Mouse (Mus musculus) embryonic facial prominence, embryonic 10.5 days (tissue): Measurements from ENCODE around the gene Sgms2. TPM values are rescaled to one million over a fixed set of nuclear protein-coding genes. Genes with fewer than 3 reads are reported as not detected.

Experiments
- DNase-seq: peaks from one replicate; pipeline ENCODE4 v3.0.0-alpha.2; 2017; ENCODE audit warnings: low spot score
- H3K27ac ChIP-seq: fragments of 300-500 bp; sonication (generic); replicated peaks from 2 replicates; pipeline ENCODE4 v1.5.1; 2016; ENCODE audit warnings: mild to moderate bottlenecking
- H3K27me3 ChIP-seq: fragments of 300-500 bp; sonication (generic); replicated peaks from 2 replicates; pipeline ENCODE4 v1.6.1; 2016; ENCODE audit warnings: low read depth, mild to moderate bottlenecking; ENCODE audit not compliant: poor library complexity, severe bottlenecking
- H3K36me3 ChIP-seq: fragments of 300-500 bp; sonication (generic); replicated peaks from 2 replicates; pipeline ENCODE4 v1.6.1; 2016; ENCODE audit warnings: mild to moderate bottlenecking, moderate library complexity
- H3K4me1 ChIP-seq: fragments of 300-500 bp; sonication (generic); 2 replicates; pipeline ENCODE4 v1.6.1; 2016
- H3K4me3 ChIP-seq: fragments of 300-500 bp; sonication (generic); 2 replicates; pipeline ENCODE4 v1.5.1; 2016; ENCODE audit warnings: mild to moderate bottlenecking, moderate library complexity
- H3K9me3 ChIP-seq: fragments of 300-500 bp; sonication (generic); 2 replicates; pipeline ENCODE4 v1.6.1; 2016; ENCODE audit warnings: mild to moderate bottlenecking
- WGBS: fragments of 180-500 bp; shearing (Covaris S2); methylation state at CpG from one replicate; pipeline ENCODE4 v1.1.7; 2016; 5-methylcytosine and 5-hydroxymethylcytosine counted together
- polyA plus RNA-seq: library from polyadenylated mRNA; unstranded; fragments of >200 nt; fragmentation: Nextera tagmentation; extraction: Ambion mirVana; gene quantifications from 2 replicates; pipeline ENCODE4 v1.2.1, GENCODE M21; 2016

Sgms2 gene
- polyA plus RNA-seq, 1 experiment from 2014 or later = 0.77 TPM

DNA sequence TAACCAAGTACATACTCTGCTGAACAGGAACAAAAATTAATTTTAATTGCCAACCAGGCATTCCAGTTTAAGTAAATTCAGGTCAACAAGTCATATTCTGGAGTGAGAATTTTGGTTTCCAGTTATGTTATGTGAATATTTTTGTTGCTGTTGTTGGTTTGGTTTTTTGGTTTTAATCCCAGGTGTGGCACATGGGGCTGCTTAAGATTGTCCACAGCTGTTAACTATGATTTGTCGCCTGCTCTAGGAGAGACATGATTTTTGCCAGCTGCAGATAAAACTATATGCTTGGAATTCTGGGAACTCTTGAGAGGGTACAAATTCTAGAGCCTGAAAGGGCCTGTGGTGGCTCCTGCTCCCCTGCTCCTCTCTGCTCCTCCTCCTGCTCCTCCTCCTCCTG is 174.1 kb downstream of the Sgms2 start:
- no peak for DNase-seq
- peaks cover 5% of the 10 kb centered on the region; the same call in 1 of the 2 replicates for H3K27me3 ChIP-seq
- WGBS = 85% methylated on average over 1 of the region's 1 CpGs
- no peak overlapping the region for H3K27ac ChIP-seq
- H3K9me3 ChIP-seq = no peaks in the 10 kb centered on the region
- no peaks in the 10 kb centered on the region for H3K36me3 ChIP-seq
- H3K4me3 ChIP-seq = no peak overlapping the region
- peaks cover 13% of the 10 kb centered on the region for H3K4me1 ChIP-seq

GRCm38 (mm10) chr3:131315957-131316510 is 175.2 kb downstream of the Sgms2 start:
- DNase-seq = no peak
- H3K27me3 ChIP-seq = peaks cover 5% of the 10 kb centered on the region; the same call in 1 of the 2 replicates
- H3K4me3 ChIP-seq = no peak overlapping the region
- 51% methylated on average over 4 of the region's 4 CpGs for WGBS
- no peaks in the 10 kb centered on the region for H3K9me3 ChIP-seq
- H3K27ac ChIP-seq = peak overlapping the region; percentile 35; the same call in 1 of the 2 replicates
- no peaks in the 10 kb centered on the region for H3K36me3 ChIP-seq
- H3K4me1 ChIP-seq = peaks cover 13% of the 10 kb centered on the region

- 86% methylated on average over 9 of the region's 9 CpGs for WGBS
- no peak overlapping the region for H3K27ac ChIP-seq
- no peak for DNase-seq
Measured at GRCm38 (mm10) chr3:131312340-131312739, 178.9 kb downstream of the Sgms2 start.

DNA sequence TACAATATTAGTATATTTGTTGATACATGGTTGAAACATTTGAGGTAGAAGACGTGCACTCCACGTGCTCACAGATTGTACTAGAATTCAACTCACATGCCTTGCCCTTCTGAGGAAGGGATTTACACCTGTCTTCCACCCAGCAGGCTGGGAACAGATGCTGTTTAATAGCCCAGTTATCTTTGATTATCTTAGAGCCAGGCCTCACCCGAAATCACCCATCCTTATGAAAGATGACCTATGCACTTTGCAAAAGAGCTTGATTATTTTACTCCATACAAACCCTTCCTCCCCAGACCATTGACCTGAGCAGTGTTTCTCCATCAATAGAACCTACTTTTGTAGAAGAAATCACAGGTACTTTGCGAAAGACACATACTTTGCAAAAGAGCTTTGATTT is 180.6 kb downstream of the Sgms2 start:
- DNase-seq = no peak
- Histone ChIP-seq H3K36me3 (no peaks in the 10 kb centered on the region), H3K27ac (no peak overlapping the region), H3K4me3 (no peak overlapping the region), H3K9me3 (peaks cover 13% of the 10 kb centered on the region), H3K27me3 (no peaks in the 10 kb centered on the region), H3K4me1 (peaks cover 2% of the 10 kb centered on the region; the same call in 1 of the 2 replicates)
- whole genome bisulfite sequencing = 87% methylated on average over 4 of the region's 4 CpGs

More at GRCm38 (mm10) chr3:131312340-131312739, 178.9 kb downstream of the Sgms2 start:
- Histone ChIP-seq H3K9me3 (peaks cover 13% of the 10 kb centered on the region), H3K27me3 (no peaks in the 10 kb centered on the region), H3K36me3 (no peaks in the 10 kb centered on the region), H3K4me3 (no peak overlapping the region), H3K4me1 (peaks cover 9% of the 10 kb centered on the region)

DNA sequence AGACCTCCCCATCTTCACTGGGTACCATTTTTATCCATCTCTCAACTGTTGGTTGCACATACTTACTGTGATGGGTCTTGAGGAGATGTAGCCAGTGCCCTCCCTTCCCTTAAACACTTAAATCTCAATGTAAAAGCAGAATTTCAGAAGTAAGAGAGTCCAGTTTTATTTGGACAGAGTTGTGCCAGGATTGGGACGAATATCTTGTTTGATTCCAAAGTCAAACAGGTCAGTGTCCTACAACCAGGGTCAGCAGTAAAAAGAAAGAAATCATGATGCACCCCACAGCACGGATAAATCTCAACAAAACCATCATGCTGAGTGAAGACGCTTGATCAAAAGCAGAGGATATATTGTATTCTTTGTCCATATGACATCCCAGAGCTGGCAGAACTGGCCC is 183.4 kb downstream of the Sgms2 start:
- Histone ChIP-seq H3K4me3 (no peak overlapping the region), H3K27ac (no peak overlapping the region), H3K9me3 (peaks cover 13% of the 10 kb centered on the region), H3K27me3 (peaks cover 18% of the 10 kb centered on the region), H3K36me3 (no peaks in the 10 kb centered on the region), H3K4me1 (peaks cover 5% of the 10 kb centered on the region; the same call in 1 of the 2 replicates)
- DNase-seq = no peak
- WGBS = 90% methylated on average over 3 of the region's 3 CpGs

DNA sequence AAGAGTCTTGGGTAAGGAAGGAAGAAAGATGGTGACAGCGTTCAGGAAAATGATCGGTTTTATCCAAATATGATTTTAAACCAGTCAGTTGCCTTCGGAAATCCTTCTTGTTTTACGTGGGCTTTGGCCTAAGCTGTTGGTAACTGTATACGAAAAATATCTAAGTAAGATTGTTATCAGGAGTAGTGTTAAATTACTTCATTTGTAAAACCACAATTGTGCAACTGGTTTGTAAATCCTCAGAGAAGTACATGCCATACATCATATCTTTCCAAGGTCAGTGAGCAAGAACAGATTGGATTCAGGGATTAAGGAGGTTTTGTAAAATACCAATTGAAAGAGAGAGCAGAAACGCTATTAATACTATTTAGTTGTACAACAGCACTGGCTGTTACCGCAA is 185.0 kb downstream of the Sgms2 start:
- H3K27me3 ChIP-seq = peaks cover 26% of the 10 kb centered on the region

GRCm38 (mm10) chr3:131303320-131303714 is 187.9 kb downstream of the Sgms2 start:
- 23% methylated on average over 5 of the region's 5 CpGs for WGBS

More for the DNA sequence above, 185.0 kb downstream of the Sgms2 start:
- WGBS = 91% methylated on average over 7 of the region's 7 CpGs
- H3K4me1 ChIP-seq = peaks cover 11% of the 10 kb centered on the region
- DNase-seq = no peak
- H3K4me3 ChIP-seq = no peak overlapping the region
- H3K36me3 ChIP-seq = no peaks in the 10 kb centered on the region
- peaks cover 13% of the 10 kb centered on the region for H3K9me3 ChIP-seq
- no peak overlapping the region for H3K27ac ChIP-seq

DNA sequence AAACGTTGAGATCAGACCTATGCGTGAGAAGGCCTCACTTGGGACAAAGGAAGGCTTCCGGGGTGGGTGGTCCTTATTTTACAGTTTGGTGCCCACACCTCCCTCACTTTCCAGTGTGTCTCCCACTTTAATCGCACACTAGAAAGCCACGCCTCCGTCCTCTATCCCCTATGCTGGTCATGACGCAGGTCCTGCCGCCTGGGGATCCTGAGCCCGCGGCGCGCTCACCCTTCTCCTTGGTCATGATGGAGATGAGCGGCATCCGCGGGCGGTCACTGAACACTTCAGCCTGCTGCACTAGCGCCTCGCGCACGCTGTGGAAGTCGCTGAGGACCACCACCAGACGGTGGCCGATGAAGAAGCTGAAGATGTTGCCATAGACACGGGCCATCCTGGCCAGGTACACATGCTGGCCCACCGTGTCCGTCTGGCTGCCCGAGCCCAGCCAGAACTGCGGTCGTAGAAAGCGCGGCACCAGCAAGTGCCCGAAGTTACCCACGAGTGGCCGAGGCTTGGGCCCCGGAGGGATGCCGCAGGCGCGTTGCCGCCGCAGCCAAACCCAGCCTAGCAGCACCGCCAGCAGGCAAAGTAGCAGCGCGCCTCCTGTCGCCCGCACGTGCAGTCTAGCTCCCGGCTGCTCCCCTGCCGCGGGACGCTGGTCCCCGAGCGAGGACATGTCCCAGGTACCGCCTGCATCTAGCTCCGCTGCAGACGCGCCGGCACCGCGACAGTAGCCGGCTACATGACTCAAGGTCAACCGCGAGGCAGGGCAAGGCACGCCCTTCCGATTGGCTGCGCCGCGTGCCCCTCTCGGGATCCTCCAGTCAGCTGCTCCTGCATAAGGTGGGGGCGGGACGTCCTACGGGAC is 188.5 kb downstream of the Sgms2 start, which contains the start of gene Cyp2u1:
Cyp2u1 (minus strand) TSS at position 776 of the 868 bp plus-strand sequence.
- peaks cover 24% of the 10 kb centered on the region for H3K4me1 ChIP-seq
- peak; percentile 92 for DNase-seq
- peak within 1 kb of the TSS; percentile 84 for H3K4me3 ChIP-seq
- H3K27ac ChIP-seq = peak within 1 kb of the TSS; percentile 77
- under 1% methylated on average over 71 of the region's 71 CpGs for WGBS
- no peaks in the 10 kb centered on the region for H3K9me3 ChIP-seq
- peaks cover 32% of the 10 kb centered on the region for H3K27me3 ChIP-seq
- H3K36me3 ChIP-seq = no peaks in the 10 kb centered on the region

More at GRCm38 (mm10) chr3:131303320-131303714, 187.9 kb downstream of the Sgms2 start:
- no peak for DNase-seq
- no peaks in the 10 kb centered on the region for H3K36me3 ChIP-seq
- peak overlapping the region; percentile 84 for H3K4me3 ChIP-seq
- H3K27me3 ChIP-seq = peaks cover 32% of the 10 kb centered on the region
- 0 out of 2 replicates have a peak, but pooled peaks cover under 1% of the 10 kb centered on the region for H3K9me3 ChIP-seq
- peak overlapping the region; percentile 77; the same call in 1 of the 2 replicates for H3K27ac ChIP-seq
- peaks cover 17% of the 10 kb centered on the region for H3K4me1 ChIP-seq

DNA sequence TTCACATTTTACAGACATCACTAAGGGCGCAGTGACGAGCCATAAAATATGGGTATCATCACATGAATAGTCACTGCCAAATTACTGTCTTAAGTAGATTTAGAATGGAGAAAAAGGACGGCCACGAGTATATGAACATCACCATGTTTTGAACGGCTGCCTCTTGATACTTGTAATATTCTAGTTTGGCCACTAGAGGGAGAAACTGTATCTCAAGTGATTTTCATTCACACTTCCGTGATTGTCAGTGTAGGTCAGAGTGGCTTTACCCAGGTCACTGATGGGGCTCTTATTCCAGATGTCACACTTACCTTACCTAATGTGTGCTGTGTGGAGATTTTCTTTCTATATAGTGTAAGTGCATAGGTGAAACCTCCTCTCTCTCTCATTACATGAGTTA is 191.3 kb downstream of the Sgms2 start:
- Histone ChIP-seq H3K27ac (no peak overlapping the region), H3K9me3 (no peaks in the 10 kb centered on the region), H3K4me1 (peaks cover 25% of the 10 kb centered on the region), H3K36me3 (no peaks in the 10 kb centered on the region), H3K27me3 (peaks cover 28% of the 10 kb centered on the region), H3K4me3 (no peak overlapping the region)
- DNase-seq = no peak
- 14% methylated on average over 6 of the region's 6 CpGs for WGBS

GRCm38 (mm10) chr3:131299078-131299477 is 192.1 kb downstream of the Sgms2 start:
- Histone ChIP-seq H3K4me1 (peaks cover 25% of the 10 kb centered on the region), H3K27me3 (peaks cover 20% of the 10 kb centered on the region), H3K27ac (no peak overlapping the region), H3K9me3 (no peaks in the 10 kb centered on the region), H3K4me3 (no peak overlapping the region), H3K36me3 (no peaks in the 10 kb centered on the region)
- no peak for DNase-seq
- WGBS = 85% methylated on average over 9 of the region's 9 CpGs

DNA sequence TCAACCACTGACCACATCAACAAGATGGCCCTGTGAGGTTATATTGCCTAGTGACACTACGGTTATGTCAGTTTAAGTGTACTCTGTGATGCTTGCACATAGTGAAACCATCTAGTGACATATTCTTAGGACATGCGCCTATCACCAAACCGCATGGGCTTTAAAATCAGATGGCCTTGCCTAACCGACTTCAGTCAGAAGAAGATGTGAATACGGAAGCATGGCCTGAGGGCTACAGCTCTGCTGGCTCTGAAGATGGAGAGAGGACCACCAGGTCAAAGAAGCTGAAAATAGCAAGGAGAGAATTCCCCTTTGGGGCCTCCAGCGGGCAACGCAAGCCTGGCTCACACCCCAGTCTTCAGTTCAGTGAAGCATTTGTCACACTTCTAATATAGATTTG is 194.3 kb downstream of the Sgms2 start:
- DNase-seq = no peak
- Histone ChIP-seq H3K4me3 (no peak overlapping the region), H3K27ac (no peak overlapping the region), H3K9me3 (no peaks in the 10 kb centered on the region), H3K36me3 (no peaks in the 10 kb centered on the region), H3K4me1 (peaks cover 14% of the 10 kb centered on the region), H3K27me3 (peaks cover 12% of the 10 kb centered on the region)
- WGBS = 89% methylated on average over 7 of the region's 7 CpGs

DNA sequence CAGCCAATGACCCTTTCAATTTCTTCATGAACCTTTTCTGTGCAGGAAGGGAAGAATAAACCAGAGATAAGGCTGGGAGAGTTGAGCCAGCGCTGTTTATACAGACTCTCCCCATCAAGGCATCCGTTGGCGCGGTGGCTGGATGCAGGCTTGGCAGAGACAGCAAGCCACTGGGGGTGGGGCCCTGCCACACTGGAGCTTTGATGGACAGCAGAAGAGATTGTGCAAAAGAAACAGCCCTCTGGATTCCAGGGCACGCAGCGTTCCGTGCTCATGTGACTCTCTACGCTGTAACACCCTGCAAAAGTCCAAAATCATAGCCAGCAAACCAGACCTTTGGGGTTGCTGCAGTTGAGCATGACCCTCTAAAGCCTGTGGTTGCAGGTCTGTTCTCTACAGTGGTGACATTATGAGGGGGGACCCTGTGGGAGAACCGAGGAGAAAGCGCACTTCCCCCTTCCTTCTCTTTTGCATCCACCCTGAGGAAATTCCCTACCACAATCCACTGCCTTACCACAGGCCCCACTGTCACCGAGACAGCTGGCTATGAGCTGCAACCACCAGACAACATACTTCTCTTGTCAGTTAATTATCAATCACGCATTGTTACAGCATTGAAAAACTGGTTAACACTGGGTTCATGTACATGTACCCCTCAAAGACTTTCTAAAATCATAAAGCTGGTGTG is 195.6 kb downstream of the Sgms2 start:
- peaks cover 14% of the 10 kb centered on the region for H3K4me1 ChIP-seq
- no peak overlapping the region for H3K4me3 ChIP-seq
- no peaks in the 10 kb centered on the region for H3K9me3 ChIP-seq
- 86% methylated on average over 12 of the region's 12 CpGs for WGBS
- H3K27me3 ChIP-seq = no peaks in the 10 kb centered on the region
- H3K27ac ChIP-seq = no peak overlapping the region
- DNase-seq = no peak
- H3K36me3 ChIP-seq = no peaks in the 10 kb centered on the region
